Mouse (Mus musculus) C2C12 (cell line): ENCODE results near the gene Lrrc14b.

Source experiments
- CTCF ChIP-seq: IDR thresholded peaks from one replicate; pipeline ENCODE4 v1.5.1; 2011; ENCODE audit not compliant: control insufficient read depth, insufficient read depth, insufficient read length
- MYOD1 ChIP-seq: IDR thresholded peaks from one replicate; pipeline ENCODE4 v1.6.1; 2011; ENCODE audit warnings: low read depth; ENCODE audit not compliant: control insufficient read depth, insufficient read length
- MYOG ChIP-seq: IDR thresholded peaks from one replicate; pipeline ENCODE4 v1.6.1; 2011; ENCODE audit not compliant: control insufficient read depth, insufficient read length; ENCODE audit errors: extremely low read depth
- USF1 ChIP-seq: IDR thresholded peaks from one replicate; pipeline ENCODE4 v1.6.1; 2011; ENCODE audit warnings: low read depth, mild to moderate bottlenecking, control low read depth, moderate library complexity

DNA sequence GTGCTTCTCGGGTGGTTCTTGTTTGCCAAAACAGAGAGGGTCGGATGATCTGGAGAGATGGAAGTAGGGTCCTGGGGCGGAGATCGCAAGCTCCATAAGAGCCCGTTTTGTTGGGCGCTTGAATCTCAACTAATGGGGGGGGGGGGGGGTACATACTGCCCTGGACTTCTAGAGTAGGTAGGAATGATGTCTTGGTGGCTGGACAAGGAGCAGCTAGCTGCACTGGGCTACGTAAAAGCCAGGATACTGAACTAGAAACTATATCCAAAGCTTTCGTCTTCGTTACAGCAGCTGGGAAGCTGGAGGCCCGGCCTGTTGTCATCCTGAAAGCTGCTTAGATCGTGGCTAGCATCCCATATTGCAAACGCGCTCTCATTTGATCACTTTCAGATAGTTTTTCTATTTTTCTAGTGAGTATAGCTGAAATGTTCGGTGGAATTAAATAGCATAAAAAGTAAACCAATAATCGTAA, 13.3 kb downstream of the Lrrc14b start:
- TF ChIP-seq CTCF (no peak), USF1 (no peak), MYOD1 (no peak), MYOG (no peak)
